Mouse (Mus musculus): ENCODE results near the gene Slc25a19. TPM values are rescaled to one million over a fixed set of nuclear protein-coding genes. Genes with fewer than 3 reads are reported as not detected.
A peak's percentile ranks its signal among the peaks of the same experiment; 100 is the strongest.

The Slc25a19 gene
- polyA plus RNA-seq, 1 experiment from 2014 or later: 42.1 TPM

- Histone ChIP-seq H3K4me3 (no peak overlapping the region), H3K4me1 (replicated peaks) (peaks cover 14% of the 10 kb centered on the region), H3K27me3 (replicated peaks) (no peaks in the 10 kb centered on the region), H3K36me3 (no peaks in the 10 kb centered on the region; the same call in none of the 2 replicates), H3K4me2 (no peak overlapping the region), H3K9me3 (replicated peaks) (no peaks in the 10 kb centered on the region), H3K27ac (ENCODE audit: poor library complexity, severe bottlenecking) (no peak overlapping the region), H3K9ac (no peak overlapping the region)
- ATAC-seq (ENCODE audit: insufficient number of reproducible peaks, low FRiP score): no peak
- WGBS: 86% methylated on average over 13 of the region's 13 CpGs
Measured at GRCm38 (mm10) chr11:115629734-115630531, 1.8 kb upstream of the Slc25a19 start.

GRCm38 (mm10) chr11:115628465-115629101 is 488 bp upstream of the Slc25a19 start:
- Histone ChIP-seq H3K9ac (peak overlapping the region; percentile 33; the same call in 1 of the 2 replicates), H3K4me3 (peak overlapping the region; percentile 79), H3K4me1 (replicated peaks) (peaks cover 14% of the 10 kb centered on the region), H3K4me2 (peak overlapping the region; percentile 93), H3K9me3 (replicated peaks) (no peaks in the 10 kb centered on the region), H3K27me3 (replicated peaks) (no peaks in the 10 kb centered on the region), H3K27ac (ENCODE audit: poor library complexity, severe bottlenecking) (no peak overlapping the region), H3K36me3 (peaks cover 8% of the 10 kb centered on the region)
- 53% methylated on average over 13 of the region's 13 CpGs for WGBS
- peak; percentile 0; the same call in 1 of the 2 replicates for ATAC-seq (ENCODE audit: insufficient number of reproducible peaks, low FRiP score)

- H3K27ac ChIP-seq (ENCODE audit: poor library complexity, severe bottlenecking): no peak overlapping the region; the same call in 1 of the 2 replicates
- peak overlapping the region; percentile 93 for H3K4me2 ChIP-seq
- peaks cover 23% of the 10 kb centered on the region for H3K36me3 ChIP-seq
- WGBS: 49% methylated on average over 11 of the region's 11 CpGs
- ATAC-seq (ENCODE audit: insufficient number of reproducible peaks, low FRiP score): no peak
- H3K4me1 ChIP-seq (replicated peaks): peaks cover 14% of the 10 kb centered on the region
- H3K27me3 ChIP-seq (replicated peaks): no peaks in the 10 kb centered on the region
- H3K4me3 ChIP-seq: peak overlapping the region; percentile 79
- no peaks in the 10 kb centered on the region for H3K9me3 ChIP-seq (replicated peaks)
- peak overlapping the region; percentile 83 for H3K9ac ChIP-seq
Measured at GRCm38 (mm10) chr11:115626824-115627616, 1.1 kb downstream of the Slc25a19 start.

- H3K9ac ChIP-seq: no peak overlapping the region
- ATAC-seq (ENCODE audit: insufficient number of reproducible peaks, low FRiP score): no peak
- H3K27me3 ChIP-seq (replicated peaks): no peaks in the 10 kb centered on the region
- no peak overlapping the region for H3K4me2 ChIP-seq
- WGBS: 81% methylated on average over 9 of the region's 9 CpGs
- H3K9me3 ChIP-seq (replicated peaks): no peaks in the 10 kb centered on the region
- peaks cover 32% of the 10 kb centered on the region for H3K36me3 ChIP-seq
- H3K4me1 ChIP-seq (replicated peaks): peaks cover 14% of the 10 kb centered on the region
- no peak overlapping the region for H3K27ac ChIP-seq (ENCODE audit: poor library complexity, severe bottlenecking)
- no peak overlapping the region for H3K4me3 ChIP-seq
Measured at GRCm38 (mm10) chr11:115625877-115626276, 2.2 kb downstream of the Slc25a19 start.

- Histone ChIP-seq H3K4me1 (replicated peaks) (peaks cover 14% of the 10 kb centered on the region), H3K36me3 (peaks cover 53% of the 10 kb centered on the region), H3K4me3 (no peak overlapping the region), H3K27me3 (replicated peaks) (no peaks in the 10 kb centered on the region), H3K9me3 (replicated peaks) (no peaks in the 10 kb centered on the region), H3K27ac (ENCODE audit: poor library complexity, severe bottlenecking) (no peak overlapping the region), H3K4me2 (no peak overlapping the region), H3K9ac (no peak overlapping the region)
- ATAC-seq (ENCODE audit: insufficient number of reproducible peaks, low FRiP score): no peak
- 77% methylated on average over 9 of the region's 9 CpGs for WGBS
Measured at GRCm38 (mm10) chr11:115623487-115624070, 4.5 kb downstream of the Slc25a19 start.

GRCm38 (mm10) chr11:115619949-115620348 is 8.1 kb downstream of the Slc25a19 start:
- no peaks in the 10 kb centered on the region for H3K27me3 ChIP-seq (replicated peaks)
- ATAC-seq (ENCODE audit: insufficient number of reproducible peaks, low FRiP score): no peak
- H3K4me2 ChIP-seq: no peak overlapping the region
- 91% methylated on average over 7 of the region's 7 CpGs for WGBS
- H3K9me3 ChIP-seq (replicated peaks): no peaks in the 10 kb centered on the region
- H3K4me3 ChIP-seq: no peak overlapping the region
- no peak overlapping the region for H3K9ac ChIP-seq
- peaks cover 81% of the 10 kb centered on the region for H3K36me3 ChIP-seq
- H3K4me1 ChIP-seq (replicated peaks): peaks cover 16% of the 10 kb centered on the region
- H3K27ac ChIP-seq (ENCODE audit: poor library complexity, severe bottlenecking): no peak overlapping the region

- Histone ChIP-seq H3K36me3 (peaks cover 84% of the 10 kb centered on the region), H3K9me3 (replicated peaks) (no peaks in the 10 kb centered on the region), H3K27ac (ENCODE audit: poor library complexity, severe bottlenecking) (no peak overlapping the region), H3K4me3 (no peak overlapping the region), H3K4me2 (no peak overlapping the region), H3K9ac (no peak overlapping the region), H3K4me1 (replicated peaks) (peaks cover 26% of the 10 kb centered on the region), H3K27me3 (replicated peaks) (no peaks in the 10 kb centered on the region)
- ATAC-seq (ENCODE audit: insufficient number of reproducible peaks, low FRiP score): no peak
- 89% methylated on average over 16 of the region's 16 CpGs for WGBS
Measured at GRCm38 (mm10) chr11:115618732-115619516, 9.2 kb downstream of the Slc25a19 start.

- H3K36me3 ChIP-seq: peaks cover 75% of the 10 kb centered on the region
Measured at GRCm38 (mm10) chr11:115618001-115618400, 10.1 kb downstream of the Slc25a19 start.

GRCm38 (mm10) chr11:115616893-115617292 is 11.2 kb downstream of the Slc25a19 start:
- H3K9me3 ChIP-seq (replicated peaks): no peaks in the 10 kb centered on the region
- H3K27ac ChIP-seq (ENCODE audit: poor library complexity, severe bottlenecking): 0 out of 2 replicates have a peak overlapping the region, but pooled peaks have one; percentile 14
- H3K36me3 ChIP-seq: peaks cover 65% of the 10 kb centered on the region
- peaks cover 35% of the 10 kb centered on the region for H3K4me1 ChIP-seq (replicated peaks)
- no peak overlapping the region for H3K9ac ChIP-seq
- no peak for ATAC-seq (ENCODE audit: insufficient number of reproducible peaks, low FRiP score)
- H3K4me3 ChIP-seq: no peak overlapping the region
- H3K4me2 ChIP-seq: no peak overlapping the region
- WGBS: 72% methylated on average over 6 of the region's 6 CpGs
- no peaks in the 10 kb centered on the region for H3K27me3 ChIP-seq (replicated peaks)

More at GRCm38 (mm10) chr11:115618001-115618400, 10.1 kb downstream of the Slc25a19 start:
- no peak for ATAC-seq (ENCODE audit: insufficient number of reproducible peaks, low FRiP score)
- Histone ChIP-seq H3K4me3 (no peak overlapping the region), H3K27me3 (replicated peaks) (no peaks in the 10 kb centered on the region), H3K9ac (no peak overlapping the region), H3K9me3 (replicated peaks) (no peaks in the 10 kb centered on the region), H3K4me1 (replicated peaks) (peaks cover 33% of the 10 kb centered on the region), H3K4me2 (no peak overlapping the region), H3K27ac (ENCODE audit: poor library complexity, severe bottlenecking) (no peak overlapping the region)
- 92% methylated on average over 2 of the region's 2 CpGs for WGBS

- Histone ChIP-seq H3K9ac (no peak overlapping the region), H3K27ac (ENCODE audit: poor library complexity, severe bottlenecking) (no peak overlapping the region), H3K4me1 (replicated peaks) (peaks cover 39% of the 10 kb centered on the region), H3K36me3 (peaks cover 61% of the 10 kb centered on the region), H3K4me2 (no peak overlapping the region), H3K4me3 (no peak overlapping the region), H3K9me3 (replicated peaks) (no peaks in the 10 kb centered on the region), H3K27me3 (replicated peaks) (no peaks in the 10 kb centered on the region)
- WGBS: 86% methylated on average over 7 of the region's 7 CpGs
- no peak for ATAC-seq (ENCODE audit: insufficient number of reproducible peaks, low FRiP score)
Measured at GRCm38 (mm10) chr11:115616371-115616770, 11.7 kb downstream of the Slc25a19 start.

All from heart, embryonic 12.5 days (tissue).